15 mouse cellular contexts compared by ENCODE assay signal in the genomic region with DNA sequence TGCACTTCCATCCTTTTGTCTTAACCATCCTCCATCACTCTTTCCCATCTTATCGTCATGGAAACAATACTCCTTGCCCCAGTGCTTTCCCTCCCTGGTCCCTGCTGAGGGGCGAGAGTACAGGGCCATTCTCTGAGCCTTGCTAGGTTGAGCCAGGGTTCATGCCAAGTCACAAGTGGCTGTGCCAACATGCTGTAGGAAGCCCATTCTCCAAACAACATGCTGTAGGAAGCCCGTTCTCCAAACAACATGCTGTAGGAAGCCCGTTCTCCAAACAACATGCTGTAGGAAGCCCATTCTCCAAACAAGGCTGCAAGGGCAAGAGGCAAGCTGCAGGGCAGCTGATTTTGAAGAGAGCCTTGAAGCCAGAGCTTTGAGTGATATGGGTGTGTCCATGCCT. TPM values are rescaled to one million over a fixed set of nuclear protein-coding genes. Genes with fewer than 3 reads are reported as not detected.
"Had no signal": no experiment of that assay in that cellular context is flagged by ENCODE, and none has a peak within 500 bp of the region (broad histone marks: within the 10 kb centered on the region; RNA-seq: fewer than 3 reads in every experiment).

No protein-coding gene starts in this region.

- H3K36me3 ChIP-seq: intestine, embryonic 15.5 days; limb, embryonic 12.5 days; liver, embryonic 13.5 days; midbrain, embryonic 15.5 days; neural tube, embryonic 12.5 days had no signal

- ATAC-seq: intestine, embryonic 15.5 days; liver, postnatal 0 days; midbrain, embryonic 15.5 days had no signal

- H3K27me3 ChIP-seq: intestine, embryonic 15.5 days; liver, embryonic 13.5 days; midbrain, embryonic 15.5 days; neural tube, embryonic 12.5 days had no signal

- H3K9ac ChIP-seq: intestine, embryonic 15.5 days; limb, embryonic 12.5 days; liver, embryonic 13.5 days; liver, postnatal 0 days; midbrain, embryonic 15.5 days; neural tube, embryonic 12.5 days had no signal

- H3K4me2 ChIP-seq: intestine, embryonic 15.5 days; limb, embryonic 12.5 days; liver, embryonic 13.5 days; midbrain, embryonic 15.5 days; neural tube, embryonic 12.5 days had no signal

- H3K27ac ChIP-seq: intestine, embryonic 15.5 days; left cerebral cortex, adult 2 months; limb, embryonic 12.5 days; liver, embryonic 13.5 days; midbrain, embryonic 15.5 days; neural tube, embryonic 12.5 days; stomach, postnatal 0 days had no signal

- DNase-seq: kidney, adult 18-20 months; kidney, postnatal 14 days; liver; liver, embryonic 13.5 days; liver, postnatal 0 days; retina, postnatal 1 day; right cerebral cortex, postnatal 14 days; thymus, postnatal 4 days had no signal

- H3K4me3 ChIP-seq: intestine, embryonic 15.5 days; left cerebral cortex, adult 2 months; limb, embryonic 12.5 days; liver, embryonic 13.5 days; midbrain, embryonic 15.5 days; neural tube, embryonic 12.5 days had no signal

- H3K9me3 ChIP-seq: intestine, embryonic 15.5 days; limb, embryonic 12.5 days; liver, embryonic 13.5 days; midbrain, embryonic 15.5 days; neural tube, embryonic 12.5 days had no signal

RNA-seq across cellular contexts. Expression of a gene that starts 38.3 kb away (rescaled TPM):
- total RNA-seq: megakaryocyte progenitor cell, adult 5-6 weeks had no signal
